Mouse (Mus musculus) ES-E14 (cell line): Measurements from ENCODE around the gene Nmur1.

Source experiments
- HCFC1 ChIP-seq: IDR thresholded peaks from 2 replicates; pipeline ENCODE4 v1.6.1; 2012; ENCODE audit warnings: low read length, inconsistent platforms, borderline replicate concordance; ENCODE audit not compliant: insufficient read depth
- MAFK ChIP-seq: IDR thresholded peaks from 2 replicates; pipeline ENCODE4 v1.6.1; 2014; ENCODE audit warnings: mild to moderate bottlenecking, low read depth, low read length, inconsistent platforms; ENCODE audit not compliant: insufficient read depth
- ZC3H11A ChIP-seq: IDR thresholded peaks from 2 replicates; pipeline ENCODE4 v1.6.1; 2012; ENCODE audit warnings: low read depth, mild to moderate bottlenecking, inconsistent platforms, low read length, borderline replicate concordance

GRCm38 (mm10) chr1:86441724-86441979 is 15.6 kb upstream of the Nmur1 start:
- TF ChIP-seq MAFK (no peak), ZC3H11A (no peak), HCFC1 (no peak)
